Mouse (Mus musculus) forebrain, embryonic 14.5 days (tissue): ENCODE measurements around the gene Fkbp10. TPM values are rescaled to one million over a fixed set of nuclear protein-coding genes. Genes with fewer than 3 reads are reported as not detected.

ENCODE experiments used
- ATAC-seq: fragments of 200-750 bp; cut with Nextera tagmentation; 2 replicates; pipeline ENCODE4 v1.8.0; 2017; ENCODE audit warnings: mild to moderate bottlenecking, moderate library complexity
- DNase-seq: peaks from one replicate; pipeline ENCODE4 v3.0.0-alpha.2; 2015; ENCODE audit warnings: low spot score
- H3K27ac ChIP-seq: fragments of 300-500 bp; sonication (generic); 2 replicates; pipeline ENCODE4 v1.5.1; 2014; ENCODE audit warnings: low read depth, mild to moderate bottlenecking, control low read depth, low read length, moderate library complexity
- H3K27me3 ChIP-seq: fragments of 300-500 bp; sonication (generic); replicated peaks from 2 replicates; pipeline ENCODE4 v1.6.1; 2014; ENCODE audit warnings: low read length, control low read depth, mixed read lengths; ENCODE audit not compliant: control insufficient read depth, insufficient read depth
- H3K36me3 ChIP-seq: fragments of 300-500 bp; sonication (generic); 2 replicates; pipeline ENCODE4 v1.6.1; 2014; ENCODE audit warnings: low read length, control low read depth; ENCODE audit not compliant: control insufficient read depth, insufficient read depth
- H3K4me1 ChIP-seq: fragments of 300-500 bp; sonication (generic); 2 replicates; pipeline ENCODE4 v1.6.1; 2014; ENCODE audit warnings: antibody characterized with exemption, low read length, control low read depth; ENCODE audit not compliant: control insufficient read depth, insufficient read depth
- H3K4me2 ChIP-seq: fragments of 300-500 bp; sonication (generic); 2 replicates; pipeline ENCODE4 v1.6.1; 2014; ENCODE audit warnings: mild to moderate bottlenecking, control low read depth, low read length
- H3K4me3 ChIP-seq: fragments of 300-500 bp; sonication (generic); 2 replicates; pipeline ENCODE4 v1.5.1; 2014; ENCODE audit warnings: low read depth, low read length, control low read depth
- H3K9ac ChIP-seq: fragments of 300-500 bp; sonication (generic); 2 replicates; pipeline ENCODE4 v1.6.1; 2014; ENCODE audit warnings: mild to moderate bottlenecking, low read length, control low read depth, moderate library complexity
- H3K9me3 ChIP-seq: fragments of 300-500 bp; sonication (generic); replicated peaks from 2 replicates; pipeline ENCODE4 v1.6.1; 2016; ENCODE audit warnings: low read length, control low read depth, mixed read lengths; ENCODE audit not compliant: control insufficient read depth
- WGBS: fragments of 180-500 bp; shearing (Covaris S2); extraction: QIAGEN DNeasy Blood & Tissue Kit; methylation state at CpG from one replicate; pipeline ENCODE4 v1.1.7; 2014; 5-methylcytosine and 5-hydroxymethylcytosine counted together
- polyA plus RNA-seq: library from polyadenylated mRNA; unstranded; fragments of >200 nt; fragmentation: Nextera tagmentation; extraction: Ambion mirVana; gene quantifications from 2 replicates; pipeline ENCODE4 v1.2.1, GENCODE M21; 2014

Gene Fkbp10
- polyA plus RNA-seq, 1 experiment from 2014 or later: 16.1 TPM

GRCm38 (mm10) chr11:100378446-100378845, 37.1 kb upstream of the Fkbp10 start:
- Histone ChIP-seq H3K4me1 (no peaks in the 10 kb centered on the region), H3K36me3 (peaks cover 64% of the 10 kb centered on the region), H3K4me3 (no peak overlapping the region), H3K27ac (no peak overlapping the region), H3K9ac (no peak overlapping the region), H3K9me3 (no peaks in the 10 kb centered on the region), H3K27me3 (no peaks in the 10 kb centered on the region), H3K4me2 (no peak overlapping the region)
- ATAC-seq (no peak), DNase-seq (no peak)
- WGBS: 87% methylated on average over 5 of the region's 5 CpGs

GRCm38 (mm10) chr11:100379311-100379710, 36.2 kb upstream of the Fkbp10 start:
- ATAC-seq (no peak), DNase-seq (no peak)
- peaks cover 63% of the 10 kb centered on the region for H3K36me3 ChIP-seq
- no peaks in the 10 kb centered on the region for H3K4me1 ChIP-seq
- H3K9me3 ChIP-seq: no peaks in the 10 kb centered on the region
- no peak overlapping the region for H3K4me2 ChIP-seq
- H3K27ac ChIP-seq: no peak overlapping the region
- no peak overlapping the region for H3K9ac ChIP-seq
- no peak overlapping the region for H3K4me3 ChIP-seq
- 96% methylated on average over 4 of the region's 4 CpGs for WGBS
- no peaks in the 10 kb centered on the region for H3K27me3 ChIP-seq

GRCm38 (mm10) chr11:100382682-100383081, 32.8 kb upstream of the Fkbp10 start:
- no peak overlapping the region for H3K4me3 ChIP-seq
- H3K4me2 ChIP-seq: no peak overlapping the region
- peaks cover 58% of the 10 kb centered on the region for H3K36me3 ChIP-seq
- no peak for ATAC-seq
- H3K27me3 ChIP-seq: no peaks in the 10 kb centered on the region
- H3K4me1 ChIP-seq: no peaks in the 10 kb centered on the region
- no peak overlapping the region for H3K9ac ChIP-seq
- no peak overlapping the region for H3K27ac ChIP-seq
- H3K9me3 ChIP-seq: no peaks in the 10 kb centered on the region
- no peak for DNase-seq
- WGBS: 74% methylated on average over 6 of the region's 6 CpGs

GRCm38 (mm10) chr11:100385016-100385415, 30.5 kb upstream of the Fkbp10 start:
- no peaks in the 10 kb centered on the region for H3K4me1 ChIP-seq
- H3K9me3 ChIP-seq: no peaks in the 10 kb centered on the region
- no peak overlapping the region for H3K9ac ChIP-seq
- 86% methylated on average over 3 of the region's 3 CpGs for WGBS
- no peaks in the 10 kb centered on the region for H3K27me3 ChIP-seq
- peaks cover 43% of the 10 kb centered on the region for H3K36me3 ChIP-seq
- no peak overlapping the region for H3K4me3 ChIP-seq
- ATAC-seq (no peak), DNase-seq (no peak)
- H3K27ac ChIP-seq: no peak overlapping the region
- no peak overlapping the region for H3K4me2 ChIP-seq

- ATAC-seq (no peak), DNase-seq (no peak)
- H3K4me2 ChIP-seq: no peak overlapping the region
- H3K9ac ChIP-seq: no peak overlapping the region
- no peak overlapping the region for H3K4me3 ChIP-seq
- H3K27me3 ChIP-seq: no peaks in the 10 kb centered on the region
- WGBS: 55% methylated on average over 5 of the region's 5 CpGs
- no peak overlapping the region for H3K27ac ChIP-seq
- H3K9me3 ChIP-seq: no peaks in the 10 kb centered on the region
- peaks cover 33% of the 10 kb centered on the region for H3K36me3 ChIP-seq
- no peaks in the 10 kb centered on the region for H3K4me1 ChIP-seq
These were observed 28.9 kb upstream of the Fkbp10 start for GRCm38 (mm10) chr11:100386586-100386985.

GRCm38 (mm10) chr11:100387111-100387510, 28.4 kb upstream of the Fkbp10 start:
- 87% methylated on average over 6 of the region's 6 CpGs for WGBS
- H3K4me2 ChIP-seq: no peak overlapping the region

GRCm38 (mm10) chr11:100387589-100388375, 27.7 kb upstream of the Fkbp10 start:
- no peak overlapping the region for H3K4me2 ChIP-seq
- peak; percentile 32 for DNase-seq
- no peak overlapping the region for H3K27ac ChIP-seq
- H3K27me3 ChIP-seq: no peaks in the 10 kb centered on the region
- H3K36me3 ChIP-seq: peaks cover 25% of the 10 kb centered on the region
- H3K4me3 ChIP-seq: no peak overlapping the region
- H3K9ac ChIP-seq: no peak overlapping the region
- whole genome bisulfite sequencing: 71% methylated on average over 14 of the region's 14 CpGs
- ATAC-seq: no peak
- no peaks in the 10 kb centered on the region for H3K9me3 ChIP-seq
- H3K4me1 ChIP-seq: no peaks in the 10 kb centered on the region

More at GRCm38 (mm10) chr11:100387111-100387510, 28.4 kb upstream of the Fkbp10 start:
- ATAC-seq (no peak), DNase-seq (no peak)
- Histone ChIP-seq H3K27ac (no peak overlapping the region), H3K27me3 (no peaks in the 10 kb centered on the region), H3K9me3 (no peaks in the 10 kb centered on the region), H3K9ac (no peak overlapping the region), H3K4me3 (no peak overlapping the region), H3K4me1 (no peaks in the 10 kb centered on the region), H3K36me3 (peaks cover 32% of the 10 kb centered on the region)

GRCm38 (mm10) chr11:100388588-100388987, 26.9 kb upstream of the Fkbp10 start:
- DNase-seq (no peak), ATAC-seq (no peak)
- Histone ChIP-seq H3K9me3 (no peaks in the 10 kb centered on the region), H3K36me3 (peaks cover 19% of the 10 kb centered on the region), H3K9ac (no peak overlapping the region), H3K4me2 (no peak overlapping the region), H3K27ac (no peak overlapping the region), H3K4me3 (no peak overlapping the region), H3K27me3 (no peaks in the 10 kb centered on the region), H3K4me1 (no peaks in the 10 kb centered on the region)
- 83% methylated on average over 6 of the region's 6 CpGs for WGBS

- no peaks in the 10 kb centered on the region for H3K9me3 ChIP-seq
- 49% methylated on average over 8 of the region's 8 CpGs for WGBS
- no peaks in the 10 kb centered on the region for H3K4me1 ChIP-seq
- ATAC-seq (no peak), DNase-seq (no peak)
- H3K4me3 ChIP-seq: no peak overlapping the region
- no peak overlapping the region for H3K4me2 ChIP-seq
- no peak overlapping the region for H3K9ac ChIP-seq
- H3K27me3 ChIP-seq: no peaks in the 10 kb centered on the region
- H3K27ac ChIP-seq: peak overlapping the region; percentile 44; the same call in 1 of the 2 replicates
- peaks cover 12% of the 10 kb centered on the region for H3K36me3 ChIP-seq
These were observed 25.5 kb upstream of the Fkbp10 start for GRCm38 (mm10) chr11:100389931-100390445.
